Mouse (Mus musculus): ENCODE measurements around the gene Ahdc1.

Gene Ahdc1

DNA sequence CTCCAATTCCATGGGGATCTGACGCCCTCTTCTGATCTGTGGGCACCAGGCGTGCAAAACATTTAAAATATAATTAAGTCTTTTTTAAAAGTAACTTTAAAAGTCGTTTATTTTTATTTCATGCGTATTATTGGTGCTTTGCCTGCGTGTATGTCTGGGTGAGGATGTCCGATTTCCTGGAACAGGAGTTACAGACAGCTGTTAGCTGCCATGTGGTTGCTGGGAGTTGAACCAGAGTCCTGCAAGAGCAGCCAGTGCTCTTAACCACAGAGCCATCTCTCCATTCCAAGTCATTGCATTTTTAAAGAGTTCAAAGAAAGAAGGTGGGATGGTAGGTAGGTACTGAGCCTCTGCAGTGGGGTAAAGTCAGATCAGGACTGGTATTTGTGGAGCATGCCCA is 43.5 kb downstream of the Ahdc1 start:
- DNase-seq (ENCODE audit: low spot score in 2 of 2): no peak

DNA sequence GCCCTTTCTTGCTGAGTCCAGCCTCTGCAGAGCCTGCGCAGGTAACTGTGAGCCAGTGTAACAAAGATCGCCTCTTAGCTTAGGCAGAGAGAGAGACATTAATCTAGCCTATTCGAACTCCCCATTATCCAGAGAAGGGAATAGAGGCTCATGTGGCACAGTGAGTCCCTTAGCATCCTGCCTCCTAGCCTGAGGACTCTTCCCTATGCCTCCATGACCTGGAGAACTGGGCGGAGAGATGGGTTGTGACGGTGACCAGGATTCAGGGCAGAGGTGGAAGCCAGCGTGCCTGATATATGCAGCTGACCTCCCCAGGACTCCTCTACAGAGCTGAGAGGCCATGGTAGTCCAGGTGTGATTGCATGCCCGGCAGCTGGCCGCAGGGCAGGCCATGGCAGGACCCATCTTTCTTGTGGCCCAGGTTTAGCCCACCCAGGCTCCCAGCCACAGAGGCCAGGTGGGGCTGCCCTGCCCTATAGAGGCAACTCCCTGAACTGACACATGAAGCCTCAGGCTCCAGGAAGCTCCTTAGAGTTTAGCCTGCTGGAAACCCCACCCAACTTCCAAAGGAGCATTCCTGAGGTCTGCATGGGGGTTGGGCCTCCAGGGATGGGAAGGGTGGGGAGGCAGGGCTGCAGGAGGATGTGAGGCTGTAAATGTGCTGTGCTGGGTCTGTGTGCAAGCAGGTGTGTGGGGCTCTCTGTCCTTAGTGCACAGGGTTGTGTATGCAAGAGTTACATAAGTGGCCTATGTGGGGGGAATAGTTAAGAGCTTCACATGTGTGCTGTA is 44.3 kb downstream of the Ahdc1 start:
- no peak for DNase-seq (ENCODE audit: low spot score in 2 of 2)

DNA sequence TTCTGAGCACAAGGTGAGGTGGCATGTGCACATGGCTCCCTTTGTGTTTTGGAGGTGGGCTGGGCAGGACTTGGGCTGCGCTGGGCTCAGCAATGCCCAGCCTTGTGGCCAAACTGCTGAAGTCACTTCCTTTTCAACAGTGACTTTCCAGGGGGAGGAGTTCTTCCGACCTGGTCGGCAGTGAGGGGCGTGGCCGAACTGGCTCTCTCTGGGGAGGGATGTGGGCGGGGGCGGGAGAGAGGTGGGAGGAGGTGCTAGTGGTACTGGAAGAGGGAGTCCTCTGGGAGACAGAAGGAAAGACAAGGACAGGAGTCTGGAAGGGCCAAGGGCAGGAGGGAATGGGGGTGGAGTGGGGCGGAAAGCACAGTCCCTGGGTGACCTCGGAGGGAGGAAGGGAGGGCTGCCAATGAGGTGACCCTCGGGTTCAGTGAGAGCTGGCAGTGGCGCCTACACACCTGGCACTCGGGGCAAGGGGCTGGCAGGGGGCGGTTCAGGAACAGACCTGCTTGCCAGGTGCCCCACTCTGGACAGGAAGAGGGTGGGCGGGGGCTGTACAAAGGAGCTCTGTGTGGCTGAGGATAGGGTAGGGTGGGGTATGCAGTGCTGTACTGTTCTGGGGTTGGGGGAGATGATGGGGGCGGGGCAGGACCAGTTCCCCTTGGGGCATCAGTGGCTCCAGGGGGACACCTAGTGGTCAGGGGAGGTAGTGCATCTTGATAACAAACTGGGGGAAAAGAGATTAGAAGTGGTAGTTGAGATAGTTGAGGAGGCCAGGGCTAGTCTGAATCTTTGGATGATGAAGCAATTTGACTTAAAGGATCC is 45.2 kb downstream of the Ahdc1 start:
- peak in 1 of 2 experiments; percentile 75 for DNase-seq (ENCODE audit: low spot score in 2 of 2)

DNA sequence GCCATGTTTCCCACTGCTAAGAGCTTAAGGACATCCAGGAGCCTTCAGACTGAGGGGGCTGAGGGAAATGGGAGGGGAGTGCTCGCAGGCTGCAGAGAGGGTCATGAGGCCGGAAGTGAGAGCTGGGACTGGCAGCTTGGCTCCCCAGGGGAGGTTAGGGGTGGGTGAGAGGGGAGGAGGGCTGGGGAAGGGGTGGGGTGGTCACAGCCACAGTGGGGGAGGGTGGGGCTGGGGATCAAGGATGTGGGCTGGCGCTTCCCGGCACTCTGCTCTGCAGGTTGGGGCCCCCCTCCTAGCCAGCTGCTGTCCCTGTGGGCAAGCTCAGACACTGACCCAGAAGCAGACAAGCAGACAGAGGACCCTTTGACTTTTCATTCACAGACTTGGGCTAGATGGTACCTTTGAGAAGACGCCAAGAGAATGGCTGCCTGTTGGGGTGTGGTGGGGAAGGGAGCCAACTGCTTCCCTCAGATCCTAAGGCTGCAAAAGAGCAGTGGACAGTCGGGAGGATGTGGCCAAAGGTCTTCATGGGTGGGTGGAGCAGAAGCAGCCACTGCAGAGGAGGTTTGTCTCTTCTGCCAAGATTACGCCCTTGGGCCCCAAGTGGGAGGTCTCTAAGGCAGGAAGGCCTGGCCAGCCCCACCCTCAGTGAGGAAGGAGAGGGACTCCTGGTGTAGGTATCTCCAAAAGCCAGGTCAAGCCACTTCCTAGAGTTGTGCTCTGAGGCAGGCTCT is 46.5 kb downstream of the Ahdc1 start:
- DNase-seq (ENCODE audit: low spot score in 2 of 2): no peak

DNA sequence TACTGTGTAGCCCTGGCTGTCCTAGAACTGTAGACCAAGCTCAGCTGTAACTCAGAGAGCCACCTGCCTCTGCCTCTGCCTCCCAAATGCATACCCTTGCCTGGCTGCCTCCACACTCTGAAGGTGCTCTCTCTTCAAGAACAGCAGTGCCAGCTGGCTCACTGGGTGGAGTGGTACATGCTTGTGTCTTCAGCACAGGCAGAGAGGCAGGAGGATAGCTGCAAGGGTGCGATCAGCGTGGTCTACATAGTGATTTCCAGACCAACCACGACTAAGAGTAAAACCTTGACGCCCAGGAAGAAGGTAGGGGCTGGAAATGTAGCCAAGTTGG is 47.0 kb downstream of the Ahdc1 start:
- no peak for DNase-seq (ENCODE audit: low spot score in 2 of 2)

DNA sequence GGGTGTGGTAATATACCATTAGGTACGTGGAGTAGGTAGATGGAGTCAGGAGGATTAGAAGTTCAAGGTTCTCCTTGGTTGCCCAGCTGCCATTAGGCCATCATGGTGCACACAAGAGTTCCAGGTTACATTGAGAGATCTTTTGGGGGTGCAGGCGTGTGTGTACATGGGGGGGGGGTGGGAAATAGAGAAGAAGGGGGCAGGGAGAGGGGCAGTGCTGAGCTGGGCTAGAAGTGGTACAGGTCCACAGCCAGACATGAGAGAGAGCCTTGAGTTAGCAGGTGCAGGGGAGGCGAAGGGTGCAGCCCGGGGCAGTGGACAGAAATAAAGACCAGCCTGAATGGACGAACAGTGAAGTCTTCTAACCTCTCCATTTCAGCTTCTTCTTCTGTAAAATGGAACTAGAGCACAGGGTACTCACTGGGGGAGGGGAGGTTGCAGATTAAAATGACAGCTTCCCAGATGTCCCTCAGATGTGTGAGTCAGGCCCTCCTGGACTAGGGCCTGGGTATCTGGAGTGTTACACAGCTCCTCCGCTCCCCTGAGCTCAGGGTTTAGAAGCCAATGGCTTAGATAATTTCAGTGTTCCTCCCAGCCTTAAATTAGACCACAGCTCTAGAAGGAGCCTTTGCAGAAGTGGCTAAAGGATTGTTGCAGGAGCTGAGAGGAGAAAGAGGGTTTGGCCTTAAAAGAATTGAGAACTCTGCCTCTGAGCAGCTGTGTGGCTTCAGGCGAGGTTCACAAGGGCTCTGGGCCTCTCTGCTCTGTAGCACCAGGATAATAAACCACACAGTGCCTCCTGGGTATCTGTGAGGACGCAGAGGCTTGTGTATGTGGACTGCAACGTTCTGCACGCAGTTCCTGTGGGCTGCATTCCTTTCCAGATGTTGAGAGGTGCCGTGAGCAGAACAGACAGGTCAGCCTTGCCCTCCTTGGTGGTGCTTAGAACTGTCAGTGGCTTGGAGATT is 47.7 kb downstream of the Ahdc1 start:
- DNase-seq (ENCODE audit: low spot score in 2 of 2): no peak

DNA sequence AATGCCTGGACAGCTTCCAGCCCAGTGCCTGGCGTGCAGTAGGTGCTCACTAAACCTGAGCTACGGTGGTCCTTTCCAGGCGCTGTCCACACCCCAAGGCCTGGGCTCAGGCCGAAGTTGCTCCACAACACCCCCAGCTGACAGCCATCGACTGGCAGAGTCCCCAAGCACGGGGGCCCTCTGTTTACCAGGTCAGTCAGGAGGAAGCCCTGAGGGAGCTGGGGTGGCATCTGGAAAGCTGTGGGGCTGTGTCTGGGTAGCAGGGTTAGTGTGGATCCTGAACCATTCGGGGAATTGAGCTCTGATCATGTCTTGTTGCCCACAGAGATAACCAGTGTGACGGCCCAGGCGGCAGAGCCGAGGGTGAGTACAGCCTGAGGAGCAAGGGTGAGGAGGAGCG is 49.6 kb downstream of the Ahdc1 start:
- no peak for DNase-seq (ENCODE audit: low spot score in 2 of 2)

DNA sequence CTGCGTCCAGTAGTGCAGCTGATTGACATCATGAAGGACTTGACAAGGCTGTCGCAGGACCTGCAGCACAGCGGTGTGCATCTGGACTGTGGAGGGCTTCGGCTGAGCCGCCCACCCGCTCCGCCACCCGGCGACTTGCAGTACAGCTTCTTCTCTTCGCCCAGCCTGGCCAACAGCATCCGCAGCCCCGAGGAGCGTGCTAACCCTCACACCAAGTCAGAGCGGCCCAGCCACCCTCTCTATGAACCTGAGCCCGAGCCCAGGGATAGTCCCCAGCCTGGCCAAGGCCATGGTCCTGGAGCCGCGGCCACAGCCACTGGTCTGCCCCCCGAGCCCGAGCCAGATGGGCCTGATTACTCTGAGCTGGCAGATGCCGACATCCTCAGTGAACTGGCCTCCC is 50.7 kb downstream of the Ahdc1 start:
- no peak for DNase-seq (ENCODE audit: low spot score in 2 of 2)

DNA sequence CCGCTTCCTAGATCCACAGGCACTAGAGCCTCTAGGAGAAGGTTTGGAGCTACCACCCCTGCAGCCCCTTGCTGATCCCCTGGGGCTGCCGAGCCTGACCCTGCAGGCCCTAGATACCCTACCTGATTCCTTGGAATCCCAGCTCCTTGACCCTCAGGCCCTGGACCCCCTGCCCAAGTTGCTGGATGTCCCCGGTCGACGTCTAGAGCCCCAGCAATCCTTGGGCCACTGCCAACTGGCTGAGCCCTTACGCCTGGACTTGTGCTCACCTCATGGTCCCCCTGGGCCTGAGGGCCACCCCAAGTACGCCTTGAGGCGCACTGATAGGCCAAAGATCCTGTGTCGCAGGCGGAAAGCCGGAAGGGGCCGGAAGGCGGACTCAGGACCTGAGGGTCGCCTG is 51.2 kb downstream of the Ahdc1 start:
- no peak for DNase-seq (ENCODE audit: low spot score in 2 of 2)

DNA sequence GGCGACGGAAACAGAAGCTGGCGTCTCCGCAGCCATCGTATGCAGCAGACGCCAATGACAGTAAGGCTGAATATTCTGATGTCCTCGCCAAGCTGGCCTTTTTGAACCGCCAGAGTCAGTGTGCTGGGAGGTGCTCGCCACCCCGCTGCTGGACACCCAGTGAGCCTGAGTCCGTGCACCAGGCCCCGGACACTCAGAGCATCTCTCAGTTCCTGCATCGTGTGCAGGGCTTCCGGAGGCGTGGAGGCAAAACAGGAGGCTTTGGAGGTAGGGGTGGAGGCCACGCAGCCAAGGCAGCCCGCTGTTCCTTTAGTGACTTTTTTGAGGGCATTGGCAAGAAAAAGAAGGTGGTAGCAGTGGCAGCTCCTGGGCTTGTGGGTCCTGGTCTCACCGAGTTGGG is 52.1 kb downstream of the Ahdc1 start:
- DNase-seq (ENCODE audit: low spot score in 2 of 2): no peak

DNA sequence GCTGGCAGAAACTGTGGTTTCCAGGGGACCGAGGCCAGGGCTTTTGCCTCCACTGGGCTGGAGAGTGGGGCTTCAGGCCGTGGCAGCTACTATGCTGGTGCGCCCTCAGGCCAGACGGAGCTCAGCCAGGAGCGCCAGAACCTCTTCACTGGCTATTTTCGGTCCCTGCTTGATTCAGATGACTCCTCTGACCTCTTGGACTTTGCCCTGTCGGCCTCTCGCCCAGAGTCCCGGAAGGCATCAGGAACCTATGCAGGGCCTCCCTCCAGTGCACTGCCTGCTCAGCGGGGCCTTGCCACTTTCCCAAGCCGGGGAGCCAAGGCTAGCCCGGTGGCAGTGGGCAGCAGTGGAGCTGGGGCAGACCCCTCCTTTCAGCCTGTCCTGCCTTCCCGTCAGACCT is 52.7 kb downstream of the Ahdc1 start:
- no peak for DNase-seq (ENCODE audit: low spot score in 2 of 2)

DNA sequence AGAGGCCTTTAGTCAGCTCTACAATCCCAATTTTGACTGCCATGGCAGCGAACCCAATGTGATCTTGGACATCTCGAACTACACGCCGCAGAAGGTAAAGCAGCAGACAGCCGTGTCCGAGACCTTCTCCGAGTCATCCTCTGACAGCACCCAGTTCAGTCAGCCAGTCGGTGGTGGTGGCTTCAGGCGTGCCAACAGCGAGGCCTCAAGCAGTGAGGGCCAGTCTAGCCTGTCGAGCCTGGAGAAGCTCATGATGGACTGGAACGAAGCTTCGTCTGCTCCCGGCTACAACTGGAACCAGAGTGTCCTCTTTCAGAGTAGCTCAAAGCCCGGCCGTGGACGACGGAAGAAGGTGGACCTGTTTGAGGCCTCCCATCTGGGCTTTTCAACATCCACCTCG is 53.7 kb downstream of the Ahdc1 start:
- DNase-seq (ENCODE audit: low spot score in 2 of 2): no peak

DNA sequence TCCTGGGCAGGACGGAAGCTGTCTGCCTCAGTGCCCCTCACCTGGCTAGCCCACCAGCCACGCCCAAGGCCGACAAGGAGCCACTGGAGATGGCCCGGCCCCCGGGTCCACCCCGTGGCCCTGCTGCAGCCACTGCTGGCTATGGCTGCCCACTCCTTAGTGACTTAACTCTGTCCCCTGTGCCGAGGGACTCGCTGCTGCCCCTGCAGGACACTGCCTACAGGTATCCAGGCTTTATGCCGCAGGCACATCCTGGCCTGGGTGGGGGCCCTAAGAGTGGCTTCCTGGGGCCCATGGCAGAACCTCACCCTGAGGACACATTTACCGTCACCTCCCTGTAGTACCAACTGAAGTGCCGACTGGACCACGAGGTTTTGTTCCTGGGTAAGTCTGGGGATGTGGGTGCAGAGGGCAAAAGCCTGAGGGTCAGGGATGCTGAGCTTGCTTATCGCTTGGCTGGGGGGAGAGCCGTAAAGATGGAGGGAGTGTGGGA is 54.9 kb downstream of the Ahdc1 start:
- DNase-seq (ENCODE audit: low spot score in 2 of 2): no peak

DNA sequence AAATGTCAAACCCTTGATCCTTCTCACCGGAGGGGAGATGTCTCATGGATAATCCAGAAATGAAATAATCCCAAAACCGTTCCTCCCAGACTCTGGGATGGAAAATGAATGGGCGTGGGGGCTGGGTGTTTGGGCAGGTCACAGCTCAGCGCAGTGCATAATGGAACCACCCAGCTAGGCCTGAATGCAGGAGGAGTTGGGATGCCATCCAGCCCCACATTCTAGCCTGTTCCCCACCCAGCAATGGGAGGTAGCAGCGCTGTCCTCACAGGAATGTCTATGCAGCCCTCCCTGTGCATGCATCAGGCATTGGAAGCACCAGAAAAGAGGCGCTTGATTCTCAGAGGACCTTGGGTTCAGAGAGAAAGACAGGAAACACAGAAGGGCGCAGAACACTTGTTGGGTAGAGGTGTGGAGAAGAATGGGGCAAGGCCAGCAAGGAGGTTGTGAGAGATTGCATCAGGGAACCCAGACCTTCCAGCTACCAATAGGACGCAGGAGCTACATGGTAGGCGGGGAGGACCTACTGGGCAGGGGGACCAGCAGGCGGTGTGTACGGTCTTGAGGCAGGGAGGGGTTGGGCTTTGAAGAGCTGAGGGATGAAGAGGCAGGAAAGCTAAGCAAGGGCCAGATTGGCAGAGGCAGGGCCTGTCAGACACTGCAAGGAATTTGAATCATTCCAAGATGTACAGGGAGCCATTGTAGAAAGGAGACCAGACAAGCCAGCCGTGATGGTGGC is 57.5 kb downstream of the Ahdc1 start:
- DNase-seq (ENCODE audit: low spot score in 2 of 2): no peak

DNA sequence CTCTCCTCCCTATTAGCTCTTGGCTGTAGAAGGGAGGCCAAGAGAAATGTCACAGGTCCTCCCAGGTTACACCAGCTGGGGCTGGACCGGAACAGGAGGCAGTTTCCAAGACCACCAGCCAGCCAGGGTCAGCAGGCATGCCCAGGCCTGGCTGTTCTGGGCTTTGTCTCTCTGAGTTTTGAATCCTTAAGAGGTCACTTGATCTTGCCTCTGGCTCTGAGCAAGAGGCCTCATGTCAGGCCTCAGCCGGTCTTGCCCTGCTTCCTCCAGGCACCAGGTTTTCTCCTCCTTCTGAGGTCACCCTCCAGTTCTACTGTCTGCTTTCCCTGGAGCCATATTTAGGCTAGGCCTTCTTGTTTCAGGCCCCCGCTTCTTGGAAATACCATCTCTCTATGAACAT is 59.3 kb downstream of the Ahdc1 start:
- no peak for DNase-seq (ENCODE audit: low spot score in 2 of 2)

DNA sequence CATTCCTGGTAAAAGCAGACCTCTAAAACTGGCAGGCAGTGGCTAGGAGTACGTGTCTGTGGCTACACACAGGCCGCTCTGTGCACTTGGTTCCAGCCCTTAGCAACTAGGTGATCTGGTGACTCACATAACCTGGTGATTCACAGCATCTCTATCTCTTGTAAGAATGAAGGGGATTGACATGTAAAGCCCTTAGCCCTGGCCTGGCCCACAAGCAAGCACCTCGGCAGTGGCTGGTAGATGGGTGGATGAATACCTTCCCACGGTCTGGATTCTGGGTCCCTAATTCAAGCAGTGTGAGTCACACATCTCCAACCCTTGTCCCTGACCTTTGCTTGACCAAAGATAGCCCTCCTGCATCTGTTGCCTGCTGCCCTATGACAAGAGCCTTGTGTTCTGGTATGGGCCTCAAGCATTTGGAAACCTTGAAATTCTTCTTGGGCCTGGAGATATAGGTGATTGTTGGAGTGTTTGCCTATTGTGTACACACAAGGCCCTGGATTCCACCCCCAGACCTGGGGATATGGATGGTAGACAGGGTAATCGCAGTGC is 59.8 kb downstream of the Ahdc1 start:
- no peak for DNase-seq (ENCODE audit: low spot score in 2 of 2)

DNA sequence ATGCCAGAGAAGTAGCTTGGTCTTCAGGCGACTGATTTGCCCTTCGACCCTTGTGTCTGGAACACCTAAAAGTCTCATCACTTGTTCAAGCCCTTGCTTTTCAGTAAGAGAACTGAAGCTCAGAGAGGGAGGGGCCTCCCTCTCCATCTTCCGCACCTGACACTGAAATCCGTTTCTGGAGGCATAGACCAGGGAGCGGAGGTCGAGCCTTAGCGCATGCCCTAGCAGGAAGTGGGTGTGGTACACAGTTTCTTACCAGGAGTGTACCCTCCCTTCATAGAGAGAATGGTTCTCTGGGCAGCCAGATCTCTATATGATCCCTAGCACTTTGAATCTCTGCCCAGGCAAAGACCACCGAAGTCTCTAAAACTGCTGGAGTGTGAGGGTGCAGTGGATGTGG is 62.1 kb downstream of the Ahdc1 start:
- no peak for DNase-seq (ENCODE audit: low spot score in 2 of 2)

DNA sequence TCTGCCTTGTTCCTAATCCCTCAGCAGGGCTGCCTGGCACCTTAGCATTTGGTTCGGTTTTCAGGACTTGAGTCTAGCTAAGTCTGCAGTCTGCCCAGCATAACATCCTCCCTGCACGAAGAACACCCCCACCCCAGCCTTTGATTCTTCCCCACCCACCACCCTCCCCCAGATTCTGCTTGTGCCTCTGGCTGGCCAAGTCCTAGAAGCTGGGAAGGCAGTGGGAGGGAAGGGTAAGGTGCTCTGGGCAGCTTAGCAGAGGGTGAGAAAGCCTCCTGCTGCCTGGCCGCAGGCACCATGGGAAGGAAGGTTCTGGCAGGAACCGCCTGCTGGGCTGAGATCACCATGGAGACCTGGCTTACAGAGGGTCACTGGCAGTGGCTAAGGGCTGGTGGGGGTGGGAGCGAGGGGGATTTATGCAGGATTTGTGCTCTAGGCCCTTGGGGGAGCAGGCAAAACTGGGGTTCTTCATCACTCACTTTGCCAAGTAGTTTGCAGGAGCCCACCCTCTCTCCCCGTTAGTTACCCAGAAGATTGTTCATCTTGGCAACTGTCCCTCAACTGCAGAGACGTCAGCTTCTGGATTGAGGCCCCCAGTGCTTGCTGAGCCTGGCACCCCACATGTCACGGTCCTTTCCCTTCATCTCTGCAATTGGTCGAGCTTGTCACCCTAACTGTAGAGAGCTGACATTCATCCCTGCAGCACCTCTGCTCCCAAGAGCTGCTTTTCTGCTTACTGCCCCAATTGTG is 63.2 kb downstream of the Ahdc1 start:
- DNase-seq (ENCODE audit: low spot score in 2 of 2): peak; percentile 72 to 75

DNA sequence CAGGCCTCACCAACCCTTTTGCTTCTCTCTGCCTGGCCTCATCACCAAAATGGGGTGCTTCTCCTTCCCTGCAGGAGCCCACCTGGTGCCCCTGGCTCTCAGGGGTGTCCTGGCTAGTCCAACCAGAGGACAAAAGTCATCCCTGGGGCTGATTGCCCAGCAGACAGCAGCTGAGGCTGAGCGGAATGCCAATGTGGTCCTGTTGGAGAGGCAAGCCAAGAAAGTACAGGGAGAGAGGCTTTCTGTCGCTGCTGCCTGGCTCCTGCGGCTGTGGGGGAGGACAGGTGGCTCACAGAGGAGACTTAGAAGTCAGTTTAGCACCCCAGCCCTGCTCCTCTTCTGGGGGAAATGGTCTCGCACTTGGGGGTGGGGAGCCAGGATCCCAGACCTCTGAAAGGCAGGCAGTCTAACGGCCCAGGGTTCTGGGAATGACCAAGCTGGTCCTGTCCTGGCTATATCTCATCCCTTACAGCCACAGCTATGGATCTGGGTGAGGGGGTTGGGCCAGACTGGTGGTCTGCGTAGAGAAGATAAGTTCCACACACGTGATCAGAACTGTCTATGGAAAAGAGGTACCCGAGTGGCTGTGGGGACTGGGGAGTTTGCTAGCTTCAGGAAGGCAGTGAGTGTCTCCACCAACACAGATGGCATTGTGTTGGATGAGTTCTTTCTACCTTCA is 64.0 kb downstream of the Ahdc1 start:
- DNase-seq (ENCODE audit: low spot score in 2 of 2): peak; percentile 63 to 67
